Mouse (Mus musculus) layer of hippocampus, postnatal 36 days (tissue): Measurements from ENCODE around the gene Gpsm1. TPM values are rescaled to one million over a fixed set of nuclear protein-coding genes. Genes with fewer than 3 reads are reported as not detected.
A peak's percentile ranks its signal among the peaks of the same experiment; 100 is the strongest.

Source experiments
- DNase-seq, 2 experiments: peaks; one replicate each; pipeline ENCODE4 v3.0.0; 2022
- total RNA-seq, 2 experiments: library from RNA; stranded (reverse); gene quantifications; 2 replicates each; pipeline ENCODE4 v1.2.3; 2021

Gene Gpsm1
- total RNA-seq, 2 experiments from 2014 or later, result 34.5 to 41.8 TPM

- DNase-seq, result no peak
Measured at GRCm38 (mm10) chr2:26341510-26341981, 26.2 kb downstream of the Gpsm1 start.

GRCm38 (mm10) chr2:26342044-26342443, 26.7 kb downstream of the Gpsm1 start:
- no peak for DNase-seq

DNA sequence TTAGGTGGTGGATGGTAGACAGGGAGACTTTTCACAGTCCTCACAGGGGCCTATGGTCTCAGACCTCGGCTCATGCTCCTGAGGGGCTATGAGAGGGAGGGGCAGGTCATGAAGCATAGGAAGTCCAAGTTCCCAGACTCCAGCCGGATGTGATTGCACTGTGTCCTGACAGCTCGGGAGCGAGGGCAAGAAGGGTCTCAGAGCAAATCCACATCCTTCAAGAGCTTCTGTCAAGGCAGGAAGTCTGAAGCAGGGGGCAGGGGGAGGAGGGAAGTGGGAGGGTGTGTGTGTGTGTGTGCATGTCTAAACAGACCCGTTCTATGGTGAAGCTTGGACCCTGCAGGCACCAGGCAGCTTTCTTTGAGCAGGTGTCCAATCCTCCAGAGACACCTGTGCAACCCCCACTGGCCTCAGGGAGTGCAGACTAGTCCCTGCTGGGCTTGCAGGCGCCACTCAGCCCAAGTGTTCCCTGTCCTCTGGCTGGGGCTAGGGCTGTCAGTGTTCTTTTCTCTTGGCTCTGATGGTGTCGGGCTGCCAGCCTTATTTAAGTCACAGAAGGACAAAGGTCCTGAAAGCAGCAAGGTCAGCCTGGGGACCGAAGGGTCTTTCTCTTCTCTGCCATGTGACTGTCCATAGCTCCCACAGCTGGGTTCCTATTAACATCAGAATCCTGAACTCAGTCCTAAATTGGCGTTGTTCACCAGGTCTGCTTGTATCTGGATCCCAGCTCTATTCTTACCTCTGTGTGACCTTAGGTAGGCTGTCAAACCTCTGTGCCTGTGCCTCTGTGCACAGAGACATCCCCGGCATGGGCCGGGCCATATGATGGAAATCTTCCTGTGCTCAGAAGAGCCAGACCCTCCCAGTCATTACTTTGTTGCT, 27.5 kb downstream of the Gpsm1 start:
- no peak for DNase-seq

GRCm38 (mm10) chr2:26348241-26348640, 32.9 kb downstream of the Gpsm1 start:
- DNase-seq, result no peak

DNA sequence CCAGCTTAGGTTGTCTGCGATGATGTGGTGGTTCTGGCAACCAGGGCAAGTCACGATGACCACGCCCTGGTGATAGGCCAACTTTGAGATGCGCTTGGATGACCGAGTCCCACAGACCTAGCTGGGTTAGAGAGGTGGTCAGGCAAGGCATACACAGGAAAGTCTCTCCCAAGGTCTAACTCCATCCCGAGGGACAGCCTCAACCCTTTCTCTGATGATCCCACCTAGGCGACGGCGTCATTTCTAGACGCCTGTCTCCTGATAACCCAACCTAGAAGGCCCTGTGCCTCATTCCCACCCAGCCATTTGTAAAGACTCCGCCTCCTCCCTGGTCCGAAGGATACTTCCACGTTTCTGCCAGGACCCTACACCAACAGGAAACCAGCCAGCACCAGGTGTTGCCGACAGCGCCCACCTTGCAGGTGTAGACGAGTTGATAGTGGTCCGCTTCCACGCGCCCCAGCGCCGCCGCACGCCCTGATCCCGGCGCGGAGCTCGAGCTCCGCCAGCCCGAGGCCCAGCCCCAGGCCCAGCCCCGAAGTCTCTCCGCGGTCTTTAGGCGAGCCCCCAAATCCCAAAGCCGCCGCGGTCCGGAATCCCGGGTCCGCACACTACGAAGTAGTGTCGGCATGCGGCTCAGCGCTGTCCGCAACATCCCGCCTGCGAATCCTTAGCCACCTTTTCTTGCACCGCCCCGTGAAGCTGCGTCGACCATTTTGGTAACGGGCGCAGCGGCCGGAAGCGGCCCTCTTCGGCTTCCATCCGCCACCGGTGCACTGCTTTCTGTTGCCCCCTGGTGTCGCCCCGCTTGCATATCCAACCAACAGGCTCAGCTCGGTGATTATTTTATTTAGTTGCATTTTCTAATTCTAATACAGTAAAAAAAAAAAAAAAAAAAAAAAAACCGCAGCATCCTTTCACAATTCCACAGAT, 36.3 kb downstream of the Gpsm1 start, which contains the start of gene Dnlz:
Gene Dnlz, minus strand, starts transcription at position 753 of the 933 bp plus-strand sequence.
- DNase-seq, result peak; percentile 92 to 94

GRCm38 (mm10) chr2:26352291-26352910, 37.1 kb downstream of the Gpsm1 start:
- DNase-seq, result peak in 1 of 2 experiments; percentile 49

DNA sequence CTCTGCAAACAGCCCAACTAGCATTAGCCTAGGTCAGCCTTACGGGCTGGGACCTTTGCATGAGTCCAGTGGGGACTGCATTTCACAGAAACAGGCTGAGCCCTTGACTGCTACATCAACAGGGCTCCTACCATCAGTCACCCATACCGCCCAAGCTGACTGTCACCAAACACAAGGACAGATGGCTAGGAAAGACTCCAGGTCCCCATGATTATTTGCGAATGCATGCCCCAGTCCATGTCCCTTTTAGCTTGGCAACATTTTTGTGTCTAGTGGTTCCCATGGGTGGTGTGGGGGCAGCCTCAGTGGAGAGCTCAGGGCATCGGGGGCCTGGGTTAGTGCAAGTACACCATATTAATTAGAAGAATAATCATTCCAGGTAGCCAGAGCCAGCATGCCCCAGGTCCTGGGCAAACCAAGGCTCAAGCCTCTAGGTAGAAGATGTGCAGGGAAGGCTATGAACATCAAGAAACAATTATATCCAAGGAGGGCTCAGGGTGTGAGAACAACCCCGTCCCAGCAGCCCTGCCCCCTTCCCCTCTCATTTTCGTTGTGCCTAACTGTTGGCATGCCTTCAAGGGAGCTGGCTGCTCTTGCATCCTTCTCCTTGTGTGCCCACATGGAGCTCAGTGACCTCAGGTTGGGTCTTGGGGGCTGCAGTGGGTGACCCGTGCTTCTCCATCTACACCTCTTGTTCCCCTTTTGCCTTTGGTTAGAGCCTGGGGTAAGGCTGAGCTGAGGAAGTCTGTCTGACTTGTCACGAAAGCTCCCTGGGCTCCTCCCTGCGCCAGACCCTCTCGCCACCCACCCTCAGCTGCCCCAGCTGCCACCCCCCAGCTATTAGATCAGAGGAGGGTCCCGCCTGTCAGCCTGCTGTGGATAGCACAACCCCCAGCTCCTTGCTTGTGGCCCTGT, 38.0 kb downstream of the Gpsm1 start:
- no peak for DNase-seq

- no peak for DNase-seq
Measured at GRCm38 (mm10) chr2:26354401-26354800, 39.1 kb downstream of the Gpsm1 start.

DNA sequence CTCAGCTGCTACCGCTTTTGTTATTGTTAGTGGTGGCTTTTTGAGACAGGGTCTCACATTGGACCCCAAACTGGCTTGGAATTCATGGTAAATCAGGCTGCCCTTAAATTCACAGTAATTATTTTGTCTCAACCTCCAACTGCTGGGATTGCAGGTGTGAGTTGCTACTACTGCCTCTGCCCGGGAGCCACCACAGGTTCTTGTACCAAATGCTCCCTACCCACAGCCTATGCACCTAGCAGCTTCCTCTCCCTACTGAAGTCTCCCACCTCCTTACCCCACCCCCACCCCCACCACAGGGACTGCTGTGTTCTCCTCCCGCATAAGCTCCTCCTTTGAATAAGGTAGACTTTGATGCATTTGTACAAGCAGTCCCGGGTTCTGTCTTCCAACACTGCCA, 40.9 kb downstream of the Gpsm1 start:
- DNase-seq, result no peak

DNA sequence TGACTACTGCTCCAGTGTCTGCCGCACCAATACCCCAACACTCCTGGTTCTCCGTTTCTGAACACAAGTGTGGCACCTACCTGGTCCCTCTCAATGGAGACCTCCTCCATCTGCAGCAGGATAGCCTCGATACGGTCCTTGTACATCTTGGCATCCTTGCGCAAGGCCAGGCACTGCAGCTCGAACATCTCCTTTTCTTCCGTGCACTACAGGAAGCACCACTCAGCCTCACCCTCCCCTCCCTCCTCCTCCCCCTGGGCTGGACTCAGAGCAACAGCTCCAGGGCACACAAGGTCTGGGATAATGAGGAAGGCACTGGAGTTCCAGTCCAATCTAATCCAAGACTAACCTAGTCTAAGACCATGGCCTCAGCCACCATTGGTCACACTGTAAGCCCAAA, 41.4 kb downstream of the Gpsm1 start:
- DNase-seq, result no peak

GRCm38 (mm10) chr2:26357484-26357883, 42.2 kb downstream of the Gpsm1 start:
- no peak for DNase-seq

GRCm38 (mm10) chr2:26358667-26359320, 43.5 kb downstream of the Gpsm1 start:
- no peak for DNase-seq

GRCm38 (mm10) chr2:26359983-26360382, 44.7 kb downstream of the Gpsm1 start:
- no peak for DNase-seq

DNA sequence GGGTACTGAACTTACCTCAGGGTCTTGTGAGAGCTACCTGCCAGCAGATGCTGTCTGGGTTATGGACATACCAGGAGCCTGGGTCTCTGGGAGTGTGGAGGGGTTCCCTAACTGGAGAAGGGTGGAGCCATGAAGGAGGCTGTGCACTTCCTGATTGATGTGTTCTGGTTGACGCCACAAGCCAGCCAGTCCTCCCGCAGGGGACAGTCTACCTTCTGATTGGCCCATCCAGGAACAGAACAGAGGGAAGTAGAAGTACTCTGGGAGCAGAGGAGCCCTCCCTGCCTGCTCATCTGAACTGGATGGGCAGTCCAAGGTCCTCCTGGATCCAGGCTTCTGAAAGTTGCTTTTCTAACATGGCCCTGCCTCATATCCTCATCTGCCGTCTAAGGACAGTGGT, 45.5 kb downstream of the Gpsm1 start, which contains the start of gene Card9:
Gene Card9, minus strand, starts transcription at position 147 of the 400 bp plus-strand sequence.
- DNase-seq, result no peak

DNA sequence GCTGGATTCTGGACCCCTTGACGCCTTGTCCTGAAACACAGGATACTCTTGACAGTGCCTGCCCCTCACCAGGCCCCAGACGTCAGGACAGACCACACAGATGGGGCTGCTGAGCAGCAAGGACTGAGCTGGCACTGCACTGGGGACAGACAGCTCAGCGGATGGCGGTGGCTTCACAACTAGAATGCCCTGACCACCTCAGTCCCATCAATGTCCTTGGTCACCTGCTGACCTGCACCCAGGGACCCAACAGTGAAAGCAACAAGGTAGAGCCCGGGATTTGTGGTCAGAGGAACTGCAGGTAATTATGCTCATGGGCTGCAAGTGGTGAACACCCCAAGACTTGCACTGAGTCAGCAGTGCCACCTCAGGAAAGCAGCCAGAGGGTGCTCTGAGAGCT, 47.7 kb downstream of the Gpsm1 start:
- DNase-seq, result no peak

DNA sequence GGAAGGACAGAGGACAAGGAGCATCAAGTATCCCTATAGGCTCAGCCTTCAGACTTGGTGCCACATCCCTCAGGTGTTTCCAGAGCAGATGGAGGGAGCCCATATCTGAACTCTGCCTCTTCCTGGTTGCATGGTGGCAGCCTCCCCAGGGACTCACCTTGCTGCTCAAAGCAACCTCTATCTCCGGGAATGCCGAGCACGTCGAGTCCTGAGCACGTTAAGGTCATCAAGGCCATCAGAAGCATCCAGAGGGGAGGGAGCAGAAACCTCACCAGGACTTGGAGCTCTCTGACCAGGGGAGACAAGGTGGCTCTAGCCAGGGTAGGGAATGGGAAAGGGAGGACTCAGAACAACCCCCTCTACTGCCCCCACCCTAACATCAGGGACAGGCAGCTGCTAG, 48.2 kb downstream of the Gpsm1 start:
- DNase-seq, result no peak

DNA sequence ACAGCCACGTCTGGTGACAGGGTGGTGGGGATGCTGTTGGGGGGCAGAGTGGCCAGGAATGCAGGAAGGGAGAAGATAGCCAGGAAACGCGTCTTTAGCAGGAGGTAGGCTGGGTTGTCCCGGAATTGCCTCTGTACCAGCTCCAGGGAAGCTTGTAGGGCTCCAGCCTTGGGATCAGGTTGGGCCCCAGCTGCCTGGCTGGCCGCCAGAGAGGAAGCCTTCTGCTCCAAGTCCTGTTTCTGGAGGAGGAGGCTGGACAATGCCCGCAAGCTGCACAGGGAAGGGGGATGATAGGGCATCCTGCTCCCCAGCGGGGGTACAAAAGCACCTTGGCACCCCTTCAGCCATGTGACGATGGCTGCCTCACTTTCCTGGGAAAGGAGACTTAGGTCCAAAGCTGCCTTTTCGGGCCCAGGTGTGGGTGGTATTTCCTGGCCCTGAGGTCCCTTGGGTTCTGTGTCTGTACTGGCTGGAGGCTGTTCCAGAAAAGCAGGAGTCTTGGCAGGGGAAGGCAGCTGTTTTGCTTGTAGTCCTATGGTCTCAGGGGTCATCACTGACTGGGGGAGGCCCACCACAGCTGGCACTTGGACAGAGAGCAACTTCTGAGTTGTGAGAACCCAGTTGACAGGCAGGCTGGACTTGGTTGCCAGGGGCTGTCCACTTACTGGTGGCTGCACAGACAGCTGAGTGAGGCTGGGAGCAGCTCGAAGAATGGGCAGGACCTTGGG, 49.6 kb downstream of the Gpsm1 start:
- no peak for DNase-seq

- no peak for DNase-seq
Measured at GRCm38 (mm10) chr2:26367911-26368310, 52.6 kb downstream of the Gpsm1 start.

DNA sequence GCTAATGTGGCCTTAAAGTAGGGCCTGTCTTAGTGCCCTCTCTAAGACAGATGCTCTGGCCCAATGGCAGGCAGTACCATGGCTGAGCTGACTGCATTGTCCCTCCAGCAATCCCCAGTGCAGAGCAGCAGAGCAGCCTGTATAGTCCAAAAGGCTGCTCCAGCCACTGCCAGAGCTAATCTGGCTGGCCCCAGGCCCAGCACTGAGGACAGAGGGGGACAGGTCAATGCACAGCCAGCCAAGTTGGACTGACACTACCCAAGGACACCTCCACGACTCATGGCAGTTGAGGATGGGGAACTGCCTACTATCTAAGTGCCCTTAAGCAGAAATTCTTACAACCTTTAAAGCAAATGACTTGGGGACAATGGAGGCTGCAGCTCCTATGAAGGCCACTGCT, 53.3 kb downstream of the Gpsm1 start:
- no peak for DNase-seq

DNA sequence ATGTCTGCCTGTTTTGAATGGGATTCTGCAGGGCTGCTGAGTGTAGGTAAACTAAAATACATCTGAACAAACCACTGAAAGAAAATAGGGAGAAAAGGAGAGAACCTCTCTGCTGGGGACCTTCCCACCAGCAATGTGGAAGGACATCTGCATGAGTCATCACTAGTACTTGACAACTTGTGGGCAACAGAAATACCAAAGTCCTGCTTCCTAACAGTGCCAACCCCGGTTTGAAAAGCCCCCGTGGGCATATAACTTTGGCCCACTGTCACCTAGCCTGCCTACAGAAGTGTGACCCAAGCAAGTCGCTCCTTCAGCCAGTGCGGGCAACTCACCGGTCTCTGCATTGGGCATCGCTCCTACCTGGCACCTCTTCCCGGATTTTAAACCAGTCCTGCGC, 57.1 kb downstream of the Gpsm1 start:
- DNase-seq, result no peak
